Mouse (Mus musculus): ENCODE results near the gene Pomt1. TPM values are rescaled to one million over a fixed set of nuclear protein-coding genes. Genes with fewer than 3 reads are reported as not detected.

The Pomt1 gene
- 15.5 and 16.1 TPM in 2 replicates for polyA plus RNA-seq (2014; fragmentation: Nextera tagmentation; extraction: Ambion mirVana)

- H3K4me1 ChIP-seq (ENCODE audit: control insufficient read depth, insufficient read depth, low read length) = no peaks in the 10 kb centered on the region
- DNase-seq (ENCODE audit: low spot score) (peak; percentile 98), ATAC-seq (replicated peaks; ENCODE audit: insufficient number of reproducible peaks, low FRiP score, low TSS enrichment, low read depth) (peak; percentile 85)
- H3K27me3 ChIP-seq (ENCODE audit: control insufficient read depth, insufficient read depth, low read length) = no peaks in the 10 kb centered on the region
- H3K9me3 ChIP-seq (replicated peaks; ENCODE audit: control insufficient read depth, low read length) = no peaks in the 10 kb centered on the region
- H3K9ac ChIP-seq (replicated peaks; ENCODE audit: low read length) = peak within 1 kb of the TSS; percentile 67
- peak within 1 kb of the TSS; percentile 57 for H3K4me3 ChIP-seq (ENCODE audit: low read depth, low read length)
- peak within 1 kb of the TSS; percentile 66 for H3K27ac ChIP-seq (replicated peaks; ENCODE audit: low read depth, low read length)
- H3K36me3 ChIP-seq (replicated peaks; ENCODE audit: control insufficient read depth, insufficient read depth, low read depth, low read length) = peaks cover 11% of the 10 kb centered on the region
- WGBS = under 1% methylated on average over 54 of the region's 54 CpGs
- peak within 1 kb of the TSS; percentile 64 for H3K4me2 ChIP-seq (ENCODE audit: low read depth, low read length)
These were observed at the start of gene Pomt1 for GRCm38 (mm10) chr2:32235886-32236759. TSS of gene Pomt1 (plus strand) at chr2:32236590.

- H3K4me1 ChIP-seq (ENCODE audit: control insufficient read depth, insufficient read depth, low read length) = no peaks in the 10 kb centered on the region
- H3K4me2 ChIP-seq (ENCODE audit: low read depth, low read length) = no peak overlapping the region
- DNase-seq (ENCODE audit: low spot score) (no peak), ATAC-seq (replicated peaks; ENCODE audit: insufficient number of reproducible peaks, low FRiP score, low TSS enrichment, low read depth) (no peak)
- H3K4me3 ChIP-seq (ENCODE audit: low read depth, low read length) = no peak overlapping the region
- H3K9me3 ChIP-seq (replicated peaks; ENCODE audit: control insufficient read depth, low read length) = no peaks in the 10 kb centered on the region
- H3K36me3 ChIP-seq (replicated peaks; ENCODE audit: control insufficient read depth, insufficient read depth, low read depth, low read length) = peaks cover 17% of the 10 kb centered on the region
- no peak overlapping the region for H3K27ac ChIP-seq (replicated peaks; ENCODE audit: low read depth, low read length)
- H3K27me3 ChIP-seq (ENCODE audit: control insufficient read depth, insufficient read depth, low read length) = no peaks in the 10 kb centered on the region
- WGBS = 94% methylated on average over 13 of the region's 13 CpGs
- H3K9ac ChIP-seq (replicated peaks; ENCODE audit: low read length) = no peak overlapping the region
These were observed 49.3 kb upstream of the Pomt1 start for GRCm38 (mm10) chr2:32187019-32187551.

DNA sequence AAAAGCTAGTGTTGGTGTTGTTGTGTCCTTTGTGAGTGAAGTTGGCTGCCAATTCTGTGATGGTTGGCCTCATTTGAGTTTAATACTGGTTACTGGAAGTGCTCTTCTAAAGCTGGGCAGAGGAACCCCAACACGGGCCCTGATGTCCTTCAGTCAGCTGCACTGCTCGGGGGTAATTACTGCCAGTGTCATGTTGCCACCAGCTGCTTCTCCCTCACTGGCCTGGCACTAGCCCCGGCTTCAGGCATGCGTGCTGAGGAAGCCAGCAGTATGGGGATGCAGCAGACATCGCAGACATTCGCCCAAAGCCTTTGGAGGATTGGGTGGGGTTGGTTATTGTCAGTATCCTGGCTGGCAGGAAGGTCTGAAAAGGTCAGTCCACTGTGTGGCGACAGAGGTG, 48.7 kb upstream of the Pomt1 start:
- 88% methylated on average over 7 of the region's 7 CpGs for WGBS

DNA sequence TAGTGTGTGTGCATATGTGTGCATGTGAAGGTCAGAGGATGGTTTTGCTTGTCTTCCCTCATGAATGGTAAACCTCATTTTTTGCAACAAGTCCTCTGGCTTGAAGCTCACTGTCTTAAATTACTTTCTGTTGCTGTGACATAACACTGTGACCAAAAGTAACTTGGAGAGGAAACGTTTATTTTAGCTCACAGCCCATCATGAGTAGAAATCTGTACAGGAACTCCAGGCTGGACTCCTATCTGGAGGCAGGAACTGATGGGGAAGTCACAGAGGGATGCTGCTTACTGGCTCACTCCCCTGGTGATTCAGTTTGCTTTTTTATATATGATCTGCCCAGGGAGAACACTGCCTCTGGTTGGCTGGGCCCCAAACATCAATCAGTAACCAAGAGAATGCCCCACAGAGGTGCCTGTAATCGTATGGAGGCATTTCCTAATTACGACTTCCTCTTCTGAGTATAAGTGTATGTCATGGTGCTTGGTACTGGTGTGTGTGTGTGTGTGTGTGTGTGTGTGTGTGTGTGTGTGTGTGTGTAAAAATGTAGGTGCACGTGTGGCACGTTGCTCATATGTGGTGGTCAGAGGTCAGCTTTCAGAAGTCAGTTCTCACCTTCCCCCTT, 47.2 kb upstream of the Pomt1 start:
- 82% methylated on average over 5 of the region's 5 CpGs for WGBS
- ATAC-seq (replicated peaks; ENCODE audit: insufficient number of reproducible peaks, low FRiP score, low TSS enrichment, low read depth) = no peak
- Histone ChIP-seq H3K9me3 (replicated peaks; ENCODE audit: control insufficient read depth, low read length) (no peaks in the 10 kb centered on the region), H3K4me2 (ENCODE audit: low read depth, low read length) (no peak overlapping the region), H3K4me1 (ENCODE audit: control insufficient read depth, insufficient read depth, low read length) (no peaks in the 10 kb centered on the region), H3K27ac (replicated peaks; ENCODE audit: low read depth, low read length) (no peak overlapping the region), H3K4me3 (ENCODE audit: low read depth, low read length) (no peak overlapping the region), H3K36me3 (replicated peaks; ENCODE audit: control insufficient read depth, insufficient read depth, low read depth, low read length) (peaks cover 31% of the 10 kb centered on the region), H3K27me3 (ENCODE audit: control insufficient read depth, insufficient read depth, low read length) (no peaks in the 10 kb centered on the region), H3K9ac (replicated peaks; ENCODE audit: low read length) (no peak overlapping the region)
- DNase-seq (ENCODE audit: low spot score) = no peak

More for the DNA sequence above, 48.7 kb upstream of the Pomt1 start:
- Histone ChIP-seq H3K27me3 (ENCODE audit: control insufficient read depth, insufficient read depth, low read length) (no peaks in the 10 kb centered on the region), H3K4me1 (ENCODE audit: control insufficient read depth, insufficient read depth, low read length) (no peaks in the 10 kb centered on the region), H3K27ac (replicated peaks; ENCODE audit: low read depth, low read length) (no peak overlapping the region), H3K36me3 (replicated peaks; ENCODE audit: control insufficient read depth, insufficient read depth, low read depth, low read length) (peaks cover 20% of the 10 kb centered on the region), H3K9me3 (replicated peaks; ENCODE audit: control insufficient read depth, low read length) (no peaks in the 10 kb centered on the region), H3K4me3 (ENCODE audit: low read depth, low read length) (no peak overlapping the region), H3K9ac (replicated peaks; ENCODE audit: low read length) (no peak overlapping the region), H3K4me2 (ENCODE audit: low read depth, low read length) (no peak overlapping the region)
- DNase-seq (ENCODE audit: low spot score) (no peak), ATAC-seq (replicated peaks; ENCODE audit: insufficient number of reproducible peaks, low FRiP score, low TSS enrichment, low read depth) (no peak)

GRCm38 (mm10) chr2:32190620-32191019, 45.8 kb upstream of the Pomt1 start:
- Histone ChIP-seq H3K27me3 (ENCODE audit: control insufficient read depth, insufficient read depth, low read length) (no peaks in the 10 kb centered on the region), H3K9me3 (replicated peaks; ENCODE audit: control insufficient read depth, low read length) (no peaks in the 10 kb centered on the region), H3K4me1 (ENCODE audit: control insufficient read depth, insufficient read depth, low read length) (no peaks in the 10 kb centered on the region), H3K4me2 (ENCODE audit: low read depth, low read length) (no peak overlapping the region), H3K36me3 (replicated peaks; ENCODE audit: control insufficient read depth, insufficient read depth, low read depth, low read length) (peaks cover 39% of the 10 kb centered on the region), H3K27ac (replicated peaks; ENCODE audit: low read depth, low read length) (no peak overlapping the region), H3K9ac (replicated peaks; ENCODE audit: low read length) (no peak overlapping the region), H3K4me3 (ENCODE audit: low read depth, low read length) (no peak overlapping the region)
- WGBS = 74% methylated on average over 1 of the region's 1 CpGs
- DNase-seq (ENCODE audit: low spot score) (no peak), ATAC-seq (replicated peaks; ENCODE audit: insufficient number of reproducible peaks, low FRiP score, low TSS enrichment, low read depth) (no peak)

DNA sequence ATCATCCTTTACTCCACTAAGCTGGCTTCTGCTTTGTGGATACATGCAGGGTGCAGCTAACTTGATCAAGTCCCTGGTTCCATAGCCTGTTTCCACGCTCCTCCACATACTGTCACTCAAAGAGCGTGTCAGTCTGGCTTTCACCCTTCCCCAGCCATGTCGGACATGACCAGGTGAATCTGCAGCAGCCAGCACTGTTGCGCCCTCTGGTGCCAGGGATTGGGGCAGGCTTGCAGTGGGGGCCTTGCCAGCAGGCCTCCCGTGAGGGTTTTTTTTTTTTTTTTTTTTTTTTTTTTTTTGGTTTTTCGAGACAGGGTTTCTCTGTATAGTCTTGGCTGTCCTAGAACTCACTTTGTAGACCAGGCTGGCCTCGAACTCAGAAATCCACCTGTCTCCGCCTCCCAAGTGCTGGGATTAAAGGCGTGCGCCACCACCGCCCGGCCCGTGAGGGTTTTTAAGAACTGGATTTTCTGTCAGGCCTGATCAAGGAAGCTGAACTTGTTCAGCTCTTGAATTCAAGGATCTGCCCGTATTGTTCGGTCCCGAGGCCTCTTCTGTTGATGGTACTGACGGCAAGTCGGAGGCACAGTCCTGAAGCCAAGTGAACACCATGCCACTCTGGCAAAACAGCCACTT, 44.4 kb upstream of the Pomt1 start:
- H3K36me3 ChIP-seq (replicated peaks; ENCODE audit: control insufficient read depth, insufficient read depth, low read depth, low read length) = peaks cover 49% of the 10 kb centered on the region
- peak; percentile 40 for DNase-seq (ENCODE audit: low spot score)
- H3K4me1 ChIP-seq (ENCODE audit: control insufficient read depth, insufficient read depth, low read length) = no peaks in the 10 kb centered on the region
- H3K4me3 ChIP-seq (ENCODE audit: low read depth, low read length) = no peak overlapping the region
- WGBS = 84% methylated on average over 16 of the region's 18 CpGs
- H3K9ac ChIP-seq (replicated peaks; ENCODE audit: low read length) = no peak overlapping the region
- no peak for ATAC-seq (replicated peaks; ENCODE audit: insufficient number of reproducible peaks, low FRiP score, low TSS enrichment, low read depth)
- no peaks in the 10 kb centered on the region for H3K9me3 ChIP-seq (replicated peaks; ENCODE audit: control insufficient read depth, low read length)
- no peak overlapping the region for H3K27ac ChIP-seq (replicated peaks; ENCODE audit: low read depth, low read length)
- H3K27me3 ChIP-seq (ENCODE audit: control insufficient read depth, insufficient read depth, low read length) = no peaks in the 10 kb centered on the region
- H3K4me2 ChIP-seq (ENCODE audit: low read depth, low read length) = no peak overlapping the region

GRCm38 (mm10) chr2:32198977-32199376, 37.4 kb upstream of the Pomt1 start:
- H3K4me2 ChIP-seq (ENCODE audit: low read depth, low read length) = no peak overlapping the region
- no peak overlapping the region for H3K4me3 ChIP-seq (ENCODE audit: low read depth, low read length)
- no peak overlapping the region for H3K27ac ChIP-seq (replicated peaks; ENCODE audit: low read depth, low read length)
- no peak for DNase-seq (ENCODE audit: low spot score)
- no peak overlapping the region for H3K9ac ChIP-seq (replicated peaks; ENCODE audit: low read length)
- peaks cover 47% of the 10 kb centered on the region for H3K36me3 ChIP-seq (replicated peaks; ENCODE audit: control insufficient read depth, insufficient read depth, low read depth, low read length)
- WGBS = 87% methylated on average over 11 of the region's 11 CpGs
- no peaks in the 10 kb centered on the region for H3K9me3 ChIP-seq (replicated peaks; ENCODE audit: control insufficient read depth, low read length)
- H3K27me3 ChIP-seq (ENCODE audit: control insufficient read depth, insufficient read depth, low read length) = no peaks in the 10 kb centered on the region
- no peaks in the 10 kb centered on the region for H3K4me1 ChIP-seq (ENCODE audit: control insufficient read depth, insufficient read depth, low read length)
- no peak for ATAC-seq (replicated peaks; ENCODE audit: insufficient number of reproducible peaks, low FRiP score, low TSS enrichment, low read depth)
